Mouse (Mus musculus): ENCODE data around the gene Cdc16. TPM values are rescaled to one million over a fixed set of nuclear protein-coding genes. Genes with fewer than 3 reads are reported as not detected.

Cdc16 gene
- polyA plus RNA-seq, 1 experiment from 2014 or later = 192 TPM

GRCm38 (mm10) chr8:13757805-13758727 is 590 bp downstream of the Cdc16 start:
- peak; percentile 72 for ATAC-seq (ENCODE audit: insufficient number of reproducible peaks, low FRiP score, low TSS enrichment, low read depth)
- Histone ChIP-seq H3K4me3 (replicated peaks) (peak overlapping the region; percentile 99), H3K9ac (peak overlapping the region; percentile 100), H3K9me3 (replicated peaks) (no peaks in the 10 kb centered on the region), H3K27me3 (no peaks in the 10 kb centered on the region), H3K27ac (replicated peaks) (peak overlapping the region; percentile 88), H3K4me2 (replicated peaks) (peak overlapping the region; percentile 80), H3K36me3 (peaks cover 18% of the 10 kb centered on the region), H3K4me1 (peaks cover 20% of the 10 kb centered on the region)
- WGBS = 1% methylated on average over 36 of the region's 38 CpGs

- Histone ChIP-seq H3K4me3 (replicated peaks) (no peak overlapping the region), H3K36me3 (peaks cover 88% of the 10 kb centered on the region), H3K9me3 (replicated peaks) (no peaks in the 10 kb centered on the region), H3K9ac (no peak overlapping the region), H3K4me1 (no peaks in the 10 kb centered on the region), H3K27ac (replicated peaks) (no peak overlapping the region), H3K27me3 (no peaks in the 10 kb centered on the region), H3K4me2 (replicated peaks) (no peak overlapping the region)
- no peak for ATAC-seq (ENCODE audit: insufficient number of reproducible peaks, low FRiP score, low TSS enrichment, low read depth)
- WGBS = 81% methylated on average over 11 of the region's 11 CpGs
Observed at GRCm38 (mm10) chr8:13769206-13769605, 11.7 kb downstream of the Cdc16 start.

- no peak overlapping the region for H3K4me2 ChIP-seq (replicated peaks)
- no peaks in the 10 kb centered on the region for H3K27me3 ChIP-seq
- WGBS = 81% methylated on average over 3 of the region's 3 CpGs
- peaks cover 7% of the 10 kb centered on the region for H3K4me1 ChIP-seq
- no peak overlapping the region for H3K27ac ChIP-seq (replicated peaks)
- no peak overlapping the region for H3K4me3 ChIP-seq (replicated peaks)
- no peak overlapping the region for H3K9ac ChIP-seq
- peaks cover 62% of the 10 kb centered on the region for H3K36me3 ChIP-seq
- H3K9me3 ChIP-seq (replicated peaks) = no peaks in the 10 kb centered on the region
- no peak for ATAC-seq (ENCODE audit: insufficient number of reproducible peaks, low FRiP score, low TSS enrichment, low read depth)
Observed at GRCm38 (mm10) chr8:13780536-13780935, 23.1 kb downstream of the Cdc16 start.

- H3K27ac ChIP-seq (replicated peaks) = peak within 1 kb of the TSS; percentile 98
Observed at GRCm38 (mm10) chr8:13785250-13785763, 27.8 kb downstream of the Cdc16 start, which contains the start of gene Upf3a. TSS of gene Upf3a (plus strand) at chr8:13785615.

GRCm38 (mm10) chr8:13785764-13786299 is 28.4 kb downstream of the Cdc16 start:
- peak; percentile 94 for ATAC-seq (ENCODE audit: insufficient number of reproducible peaks, low FRiP score, low TSS enrichment, low read depth)
- Histone ChIP-seq H3K9me3 (replicated peaks) (no peaks in the 10 kb centered on the region), H3K36me3 (peaks cover 37% of the 10 kb centered on the region), H3K9ac (peak overlapping the region; percentile 93), H3K27me3 (no peaks in the 10 kb centered on the region), H3K4me1 (peaks cover 11% of the 10 kb centered on the region), H3K4me2 (replicated peaks) (peak overlapping the region; percentile 88), H3K4me3 (replicated peaks) (peak overlapping the region; percentile 62), H3K27ac (replicated peaks) (peak overlapping the region; percentile 98)
- 0% methylated on average over 47 of the region's 47 CpGs for WGBS

More at GRCm38 (mm10) chr8:13785250-13785763, 27.8 kb downstream of the Cdc16 start, which contains the start of gene Upf3a:
- peak within 1 kb of the TSS; percentile 62 for H3K4me3 ChIP-seq (replicated peaks)
- peak; percentile 94 for ATAC-seq (ENCODE audit: insufficient number of reproducible peaks, low FRiP score, low TSS enrichment, low read depth)
- H3K9ac ChIP-seq = peak within 1 kb of the TSS; percentile 93
- peaks cover 11% of the 10 kb centered on the region for H3K4me1 ChIP-seq
- H3K27me3 ChIP-seq = no peaks in the 10 kb centered on the region
- H3K9me3 ChIP-seq (replicated peaks) = no peaks in the 10 kb centered on the region
- WGBS = under 1% methylated on average over 47 of the region's 47 CpGs
- H3K4me2 ChIP-seq (replicated peaks) = peak within 1 kb of the TSS; percentile 88
- peaks cover 42% of the 10 kb centered on the region for H3K36me3 ChIP-seq

GRCm38 (mm10) chr8:13789606-13790005 is 32.1 kb downstream of the Cdc16 start:
- H3K4me3 ChIP-seq (replicated peaks) = no peak overlapping the region
- H3K27ac ChIP-seq (replicated peaks) = no peak overlapping the region
- no peak overlapping the region for H3K4me2 ChIP-seq (replicated peaks)
- 90% methylated on average over 8 of the region's 8 CpGs for WGBS
- H3K4me1 ChIP-seq = peaks cover 10% of the 10 kb centered on the region
- no peaks in the 10 kb centered on the region for H3K27me3 ChIP-seq
- no peaks in the 10 kb centered on the region for H3K9me3 ChIP-seq (replicated peaks)
- no peak overlapping the region for H3K9ac ChIP-seq
- no peak for ATAC-seq (ENCODE audit: insufficient number of reproducible peaks, low FRiP score, low TSS enrichment, low read depth)
- peaks cover 38% of the 10 kb centered on the region for H3K36me3 ChIP-seq

GRCm38 (mm10) chr8:13793097-13793745 is 35.7 kb downstream of the Cdc16 start:
- H3K27ac ChIP-seq (replicated peaks) = no peak overlapping the region
- peaks cover 64% of the 10 kb centered on the region for H3K36me3 ChIP-seq
- WGBS = 90% methylated on average over 8 of the region's 8 CpGs
- no peak overlapping the region for H3K4me2 ChIP-seq (replicated peaks)
- no peak for ATAC-seq (ENCODE audit: insufficient number of reproducible peaks, low FRiP score, low TSS enrichment, low read depth)
- H3K27me3 ChIP-seq = no peaks in the 10 kb centered on the region
- H3K4me1 ChIP-seq = no peaks in the 10 kb centered on the region
- no peaks in the 10 kb centered on the region for H3K9me3 ChIP-seq (replicated peaks)
- H3K9ac ChIP-seq = no peak overlapping the region
- no peak overlapping the region for H3K4me3 ChIP-seq (replicated peaks)

- H3K4me2 ChIP-seq (replicated peaks) = no peak overlapping the region
- WGBS = 94% methylated on average over 11 of the region's 11 CpGs
- H3K4me1 ChIP-seq = no peaks in the 10 kb centered on the region
- ATAC-seq (ENCODE audit: insufficient number of reproducible peaks, low FRiP score, low TSS enrichment, low read depth) = no peak
- H3K36me3 ChIP-seq = peaks cover 65% of the 10 kb centered on the region
- no peak overlapping the region for H3K4me3 ChIP-seq (replicated peaks)
- no peaks in the 10 kb centered on the region for H3K27me3 ChIP-seq
- H3K9ac ChIP-seq = no peak overlapping the region
- no peaks in the 10 kb centered on the region for H3K9me3 ChIP-seq (replicated peaks)
- H3K27ac ChIP-seq (replicated peaks) = no peak overlapping the region
Observed at GRCm38 (mm10) chr8:13793746-13794101, 36.2 kb downstream of the Cdc16 start.

GRCm38 (mm10) chr8:13797676-13798075 is 40.2 kb downstream of the Cdc16 start:
- Histone ChIP-seq H3K4me2 (replicated peaks) (no peak overlapping the region), H3K9ac (no peak overlapping the region), H3K36me3 (peaks cover 52% of the 10 kb centered on the region), H3K4me1 (no peaks in the 10 kb centered on the region), H3K4me3 (replicated peaks) (no peak overlapping the region), H3K27ac (replicated peaks) (no peak overlapping the region), H3K9me3 (replicated peaks) (no peaks in the 10 kb centered on the region), H3K27me3 (no peaks in the 10 kb centered on the region)
- 0 out of 2 replicates have a peak, but pooled peaks have one; percentile 43 for ATAC-seq (ENCODE audit: insufficient number of reproducible peaks, low FRiP score, low TSS enrichment, low read depth)
- 90% methylated on average over 5 of the region's 5 CpGs for WGBS

- no peaks in the 10 kb centered on the region for H3K9me3 ChIP-seq (replicated peaks)
- peaks cover 42% of the 10 kb centered on the region for H3K36me3 ChIP-seq
- no peak overlapping the region for H3K27ac ChIP-seq (replicated peaks)
- 83% methylated on average over 5 of the region's 5 CpGs for WGBS
- no peaks in the 10 kb centered on the region for H3K27me3 ChIP-seq
- H3K4me2 ChIP-seq (replicated peaks) = no peak overlapping the region
- no peaks in the 10 kb centered on the region for H3K4me1 ChIP-seq
- no peak overlapping the region for H3K9ac ChIP-seq
- no peak overlapping the region for H3K4me3 ChIP-seq (replicated peaks)
- ATAC-seq (ENCODE audit: insufficient number of reproducible peaks, low FRiP score, low TSS enrichment, low read depth) = no peak
Observed at GRCm38 (mm10) chr8:13799566-13799965, 42.1 kb downstream of the Cdc16 start.

GRCm38 (mm10) chr8:13828598-13829172 is 71.2 kb downstream of the Cdc16 start:
- WGBS = 70% methylated on average over 7 of the region's 7 CpGs
- no peak for ATAC-seq (ENCODE audit: insufficient number of reproducible peaks, low FRiP score, low TSS enrichment, low read depth)
- Histone ChIP-seq H3K27me3 (no peaks in the 10 kb centered on the region), H3K36me3 (no peaks in the 10 kb centered on the region), H3K4me1 (no peaks in the 10 kb centered on the region), H3K9ac (no peak overlapping the region), H3K9me3 (replicated peaks) (no peaks in the 10 kb centered on the region), H3K27ac (replicated peaks) (no peak overlapping the region), H3K4me2 (replicated peaks) (no peak overlapping the region), H3K4me3 (replicated peaks) (no peak overlapping the region)

Data from embryonic facial prominence, embryonic 15.5 days (tissue).